Mouse (Mus musculus): ENCODE data around the gene Rtn4.
"Not testable (repeated sequence)": the region's sequence is repeated elsewhere in the genome, so short reads cannot be mapped to it uniquely, and the experiment has no call there.

The Rtn4 gene

GRCm38 (mm10) chr11:29714114-29714513 is 21.4 kb downstream of the Rtn4 start:
- DNase-seq (ENCODE audit: low spot score in 2 of 2): no peak

GRCm38 (mm10) chr11:29714789-29715188 is 22.0 kb downstream of the Rtn4 start:
- no peak for DNase-seq (ENCODE audit: low spot score in 2 of 2)

GRCm38 (mm10) chr11:29715499-29715898 is 22.8 kb downstream of the Rtn4 start:
- DNase-seq (ENCODE audit: low spot score in 2 of 2): no peak

- DNase-seq (ENCODE audit: low spot score in 2 of 2): no peak
These were observed 25.8 kb downstream of the Rtn4 start for GRCm38 (mm10) chr11:29718541-29718940.

DNA sequence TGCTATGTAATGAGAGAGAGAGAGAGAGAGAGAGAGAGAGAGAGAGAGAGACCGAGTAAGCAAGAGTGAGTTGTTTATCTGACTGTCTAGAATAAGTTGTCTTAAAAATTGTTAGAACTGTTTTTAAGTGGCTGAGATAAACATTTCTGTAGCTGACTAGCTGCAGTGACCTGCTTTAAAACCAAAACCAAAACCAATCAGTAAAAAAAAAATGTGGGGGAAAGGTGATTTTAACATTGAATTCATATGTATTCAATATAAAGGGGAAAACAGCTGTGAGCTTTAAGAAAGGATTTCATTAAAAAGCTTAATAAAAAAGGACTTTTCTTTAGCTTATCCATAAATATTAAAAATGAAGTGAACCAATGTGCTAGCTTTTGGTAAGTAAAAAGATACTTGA is 26.9 kb downstream of the Rtn4 start:
- DNase-seq (ENCODE audit: low spot score in 2 of 2): no peak

- DNase-seq (ENCODE audit: low spot score in 2 of 2): no peak
These were observed 31.5 kb downstream of the Rtn4 start for GRCm38 (mm10) chr11:29724213-29724612.

GRCm38 (mm10) chr11:29725167-29725566 is 32.4 kb downstream of the Rtn4 start:
- no peak for DNase-seq (ENCODE audit: low spot score in 2 of 2)

- DNase-seq (ENCODE audit: low spot score in 2 of 2): no peak
These were observed 32.9 kb downstream of the Rtn4 start for GRCm38 (mm10) chr11:29725610-29726009.

GRCm38 (mm10) chr11:29727901-29728300 is 35.2 kb downstream of the Rtn4 start:
- DNase-seq (ENCODE audit: low spot score in 2 of 2): no peak

GRCm38 (mm10) chr11:29739752-29740151 is 47.0 kb downstream of the Rtn4 start:
- no peak for DNase-seq (ENCODE audit: low spot score in 2 of 2)

DNA sequence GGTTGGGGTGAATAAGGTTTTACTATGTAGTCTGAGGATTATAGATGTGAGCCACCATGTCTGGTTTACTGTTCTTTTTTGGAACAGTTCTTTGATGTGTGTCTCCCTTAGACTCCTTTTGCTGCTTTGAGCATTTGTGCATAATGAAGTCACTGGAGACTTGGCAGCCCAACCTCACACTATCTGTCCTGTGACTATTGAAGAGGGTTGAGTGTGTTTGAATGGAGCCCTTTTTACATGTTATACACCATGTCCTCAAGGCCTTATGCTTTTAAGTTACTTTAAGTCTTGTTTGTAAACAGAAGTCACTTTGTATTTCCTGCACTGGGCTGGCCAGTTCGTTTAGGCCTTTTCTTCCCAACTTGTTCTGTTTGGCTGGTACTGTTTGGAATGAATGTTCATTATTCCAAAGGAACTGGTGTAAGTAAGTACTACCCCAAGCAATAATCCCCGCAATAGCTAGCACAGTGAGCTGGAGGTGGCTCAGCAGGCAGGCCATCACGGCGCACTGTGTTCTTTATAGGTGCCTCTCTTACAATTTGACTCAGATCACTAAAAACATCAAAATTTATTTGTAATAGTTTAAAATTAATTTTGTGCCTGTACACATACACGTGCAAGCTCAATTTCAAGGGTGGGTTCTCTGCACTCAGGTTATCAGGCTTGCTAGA is 52.1 kb downstream of the Rtn4 start:
- no peak for DNase-seq (ENCODE audit: low spot score in 2 of 2)

- no peak for DNase-seq (ENCODE audit: low spot score in 2 of 2)
These were observed 52.8 kb downstream of the Rtn4 start for GRCm38 (mm10) chr11:29745513-29745912.

DNA sequence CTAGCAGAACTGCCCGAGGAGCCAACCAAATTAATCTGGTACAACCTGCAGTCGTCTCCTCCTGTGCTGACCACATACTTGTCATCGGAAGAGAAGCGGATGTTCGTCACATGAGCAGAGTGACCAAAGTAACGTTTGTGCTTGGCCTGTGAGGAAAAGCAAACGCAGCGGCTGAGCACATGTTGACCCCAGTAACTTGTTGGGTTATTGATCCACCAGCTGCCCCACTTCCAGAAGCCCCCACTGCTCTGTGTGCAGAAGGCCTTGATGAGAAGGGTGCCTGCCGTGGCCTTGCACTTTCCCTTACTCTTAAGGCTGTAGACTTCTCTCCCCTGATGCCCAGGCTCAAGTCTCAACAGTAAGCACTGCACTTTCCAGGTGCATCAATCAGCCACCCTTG is 53.5 kb downstream of the Rtn4 start:
- no peak for DNase-seq (ENCODE audit: low spot score in 2 of 2)

DNA sequence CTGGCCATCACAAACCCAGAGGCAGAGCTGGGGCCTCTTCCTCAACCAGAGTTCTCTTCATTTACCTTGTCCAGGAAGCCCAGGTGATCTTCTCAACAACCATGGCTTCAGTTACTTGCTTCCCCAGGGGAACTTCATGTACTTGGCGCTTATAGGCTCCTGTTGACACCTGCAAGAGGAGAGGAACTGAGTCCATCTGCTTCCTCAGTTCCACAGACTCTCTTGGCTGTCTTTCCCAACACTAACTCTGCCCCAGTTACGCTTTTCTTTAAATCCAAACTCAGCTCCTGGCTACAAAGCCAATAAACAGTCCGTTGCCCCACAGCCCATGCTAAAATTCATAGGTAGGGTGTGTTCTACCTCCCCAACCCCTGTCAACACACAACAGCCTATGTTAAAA is 54.6 kb downstream of the Rtn4 start:
- no peak for DNase-seq (ENCODE audit: low spot score in 2 of 2)

DNA sequence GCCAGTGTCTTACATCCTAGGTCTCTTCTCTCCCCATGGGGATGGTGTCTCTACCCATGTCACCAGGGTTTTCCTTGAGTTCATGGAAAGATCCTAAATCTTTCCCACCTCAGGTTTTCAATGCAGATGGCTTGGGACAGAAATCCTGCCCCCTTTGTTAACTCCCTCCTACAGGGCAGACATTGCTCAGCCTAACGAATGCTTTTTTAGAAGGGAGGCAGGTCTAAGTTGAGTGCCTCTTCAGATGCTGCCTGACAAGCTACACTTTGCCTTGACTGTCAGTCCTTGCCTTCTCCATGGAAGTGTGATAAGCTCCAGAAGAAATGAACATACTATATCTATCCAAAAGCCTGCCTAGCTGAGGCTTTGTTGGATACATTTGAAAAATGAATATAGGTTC is 55.1 kb downstream of the Rtn4 start:
- DNase-seq (ENCODE audit: low spot score in 2 of 2): no peak

- no peak for DNase-seq (ENCODE audit: low spot score in 2 of 2)
These were observed 56.2 kb downstream of the Rtn4 start for GRCm38 (mm10) chr11:29748750-29749467.

- no peak for DNase-seq (ENCODE audit: low spot score in 2 of 2)
These were observed 56.7 kb downstream of the Rtn4 start for GRCm38 (mm10) chr11:29749468-29749829.

GRCm38 (mm10) chr11:29751013-29751412 is 58.3 kb downstream of the Rtn4 start:
- no peak for DNase-seq (ENCODE audit: low spot score in 2 of 2)

DNA sequence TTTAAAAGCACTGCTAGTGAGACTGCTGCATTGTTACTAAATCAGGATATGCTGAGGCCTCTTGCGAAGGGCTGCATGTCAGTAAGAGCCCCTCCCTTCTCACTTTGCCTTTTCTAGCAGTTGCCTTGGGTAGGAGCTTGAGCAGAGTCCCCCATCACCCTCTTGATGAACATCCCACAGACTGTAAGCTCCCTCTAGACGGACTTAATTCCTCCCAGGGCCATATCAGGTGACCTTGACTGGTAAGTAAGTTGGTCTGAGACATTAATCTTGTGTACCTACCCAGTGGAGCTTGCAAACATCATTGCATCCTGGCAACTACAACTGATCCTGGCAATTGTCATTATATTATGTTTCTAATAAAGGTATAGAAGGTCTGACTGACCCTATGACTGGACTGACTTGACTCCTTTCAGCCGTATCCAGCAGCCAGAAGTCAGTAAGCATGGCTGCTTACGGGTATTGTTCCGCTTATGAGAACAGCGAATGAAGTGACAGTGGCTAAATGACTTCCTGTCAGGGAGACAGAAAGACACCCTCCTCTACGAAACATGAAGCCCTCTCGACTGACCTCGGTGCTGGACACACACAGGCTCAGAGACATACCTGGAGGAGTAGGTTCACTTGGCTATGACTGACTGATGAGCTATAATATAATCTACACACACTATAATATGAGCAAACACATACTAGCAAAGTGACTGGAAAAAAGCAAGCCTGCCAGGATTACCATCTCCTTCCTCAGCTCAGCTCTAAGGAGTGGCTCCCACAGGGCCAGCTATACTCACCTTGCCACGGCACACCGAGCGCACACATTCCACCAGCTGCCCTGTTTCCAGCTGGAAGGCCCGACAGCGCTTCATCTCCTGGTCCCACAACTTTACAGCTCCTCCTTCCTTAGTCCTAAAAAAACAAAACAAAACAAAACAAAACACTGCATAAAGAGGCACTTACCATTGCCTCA is 59.2 kb downstream of the Rtn4 start:
- no peak for DNase-seq (ENCODE audit: low spot score in 2 of 2)

DNA sequence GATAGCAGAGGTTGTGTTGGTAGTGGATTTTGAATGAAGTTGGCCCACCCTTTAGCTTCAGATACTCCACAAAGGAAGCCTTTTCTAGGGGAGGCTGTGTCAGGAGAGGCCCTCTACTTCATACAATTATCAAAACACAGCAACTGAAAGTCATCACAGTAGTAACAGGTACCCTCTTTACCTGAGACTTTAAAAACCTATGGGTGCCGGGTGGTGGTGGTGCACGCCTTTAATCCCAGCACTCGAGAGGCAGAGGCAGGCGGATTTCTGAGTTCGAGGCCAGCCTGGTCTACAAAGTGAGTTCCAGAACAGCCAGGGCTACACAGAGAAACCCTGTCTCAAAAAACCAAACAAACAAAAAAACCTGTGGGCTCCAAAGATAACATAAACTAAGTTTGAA is 63.3 kb downstream of the Rtn4 start:
- not testable (repeated sequence) for DNase-seq (ENCODE audit: low spot score in 2 of 2)

- no peak for DNase-seq (ENCODE audit: low spot score in 2 of 2)
These were observed 65.9 kb downstream of the Rtn4 start for GRCm38 (mm10) chr11:29758617-29759016.

- no peak for DNase-seq (ENCODE audit: low spot score in 2 of 2)
These were observed 68.6 kb downstream of the Rtn4 start for GRCm38 (mm10) chr11:29761387-29761786.

Measured in spleen, postnatal 36 days (tissue).